Mouse (Mus musculus): ENCODE results near the gene Ssna1.

DNA sequence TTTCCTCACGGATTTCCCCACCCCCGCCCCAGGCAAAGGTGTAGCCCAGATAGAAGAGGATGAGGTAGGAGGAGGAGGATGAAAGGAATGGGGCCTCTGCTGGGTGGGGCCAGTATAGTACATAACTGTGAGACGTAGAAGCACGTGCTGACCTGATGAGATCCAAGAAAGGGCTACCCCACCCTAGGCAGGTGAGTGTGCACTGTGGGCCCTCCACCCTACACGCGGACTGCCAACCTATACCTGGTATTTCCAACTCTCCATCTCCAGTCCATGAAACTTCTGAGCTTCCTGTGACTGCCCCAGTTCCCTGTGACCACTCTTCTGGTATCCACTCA, 30.8 kb downstream of the Ssna1 start:
- no peak for TF ChIP-seq CTCF (IDR thresholded peaks at IDR 0.05; ENCODE audit: insufficient read depth, low read depth, low read length)
- TF ChIP-seq POLR2A (IDR thresholded peaks at IDR 0.05; ENCODE audit: insufficient read depth, low read depth, low read length) = no peak

All from olfactory bulb, adult 2 months (tissue).